Mouse (Mus musculus): ENCODE data around the gene 1700067K01Rik. TPM values are rescaled to one million over a fixed set of nuclear protein-coding genes. Genes with fewer than 3 reads are reported as not detected.
"Not testable (repeated sequence)": the region's sequence is repeated elsewhere in the genome, so short reads cannot be mapped to it uniquely, and the experiment has no call there.

Gene 1700067K01Rik
- polyA plus RNA-seq, 1 experiment: 0.18 TPM

DNA sequence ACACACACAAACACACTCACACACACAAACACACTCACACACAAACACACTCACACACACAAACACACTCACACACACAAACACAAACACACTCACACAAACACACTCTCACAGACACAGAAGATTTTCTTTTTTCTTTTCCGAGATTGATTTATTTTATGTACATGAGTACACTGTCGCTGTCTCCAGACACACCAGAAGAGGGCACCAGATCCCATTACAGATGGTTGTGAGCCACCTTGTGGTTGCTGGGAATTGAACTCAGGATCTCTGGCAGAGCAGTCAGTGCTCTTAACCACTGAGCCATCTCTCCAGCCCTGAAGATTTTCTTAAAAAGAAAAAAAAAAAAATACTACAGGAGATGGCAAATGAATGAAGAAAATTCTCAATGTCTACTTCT lies 18.1 kb upstream of the 1700067K01Rik start:
- DNase-seq (ENCODE audit: low spot score): not testable (repeated sequence)

DNA sequence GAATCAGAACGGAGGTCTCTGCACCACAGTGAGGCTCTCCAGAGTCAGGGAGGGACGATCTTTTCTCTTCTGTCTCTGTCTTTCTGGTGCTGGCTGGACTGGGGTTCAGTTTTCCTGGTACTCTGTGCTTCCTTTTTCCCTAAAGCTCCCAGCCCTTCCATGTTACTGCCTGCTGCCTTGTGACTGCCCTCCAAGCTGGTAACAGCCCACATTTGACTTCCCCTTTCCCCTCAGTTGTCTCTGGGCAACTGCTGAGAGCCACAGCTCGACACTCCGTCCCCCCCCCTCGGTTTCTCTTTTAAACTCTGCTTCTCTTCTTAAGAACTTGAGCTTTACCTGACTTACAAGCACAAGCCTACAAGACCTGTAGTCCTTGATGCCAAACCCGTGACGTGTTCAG lies 12.1 kb upstream of the 1700067K01Rik start:
- no peak for DNase-seq (ENCODE audit: low spot score)

DNA sequence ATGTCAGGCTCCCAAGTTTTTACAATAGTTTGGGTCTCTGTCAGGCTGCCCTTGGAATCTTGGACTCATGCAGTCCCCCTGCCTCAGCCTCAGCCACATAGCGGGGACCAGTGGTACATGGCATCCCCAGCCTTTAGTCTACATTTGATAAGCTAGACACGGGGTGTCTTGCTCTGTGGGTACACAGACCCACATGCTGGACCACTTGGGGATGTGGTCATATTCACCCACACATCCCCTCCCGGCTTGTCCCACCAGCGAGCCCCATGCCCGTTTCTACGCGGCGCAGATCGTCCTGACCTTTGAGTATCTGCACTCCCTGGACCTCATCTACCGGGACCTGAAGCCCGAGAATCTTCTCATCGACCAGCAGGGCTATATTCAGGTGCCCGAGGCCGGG lies 11.1 kb upstream of the 1700067K01Rik start:
- no peak for DNase-seq (ENCODE audit: low spot score)

DNA sequence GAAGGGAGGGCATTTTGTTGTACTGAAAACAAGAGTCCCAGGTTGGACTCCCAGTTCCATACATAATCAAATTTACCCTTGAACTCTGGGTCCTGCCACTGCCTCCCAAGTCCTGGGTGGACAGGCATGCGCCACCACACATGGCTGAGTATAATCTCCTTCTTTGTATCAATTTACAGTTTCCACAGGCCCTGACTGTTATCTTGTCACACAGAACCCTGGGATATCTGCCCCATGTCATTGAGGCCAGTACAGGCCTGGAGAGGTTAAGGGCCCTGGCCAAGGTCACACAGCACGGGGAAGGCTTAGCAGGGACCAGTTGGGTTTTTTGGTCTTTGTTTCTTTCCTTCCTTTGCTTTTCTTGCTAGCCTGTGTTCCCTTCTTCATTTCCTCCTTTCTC lies 8.8 kb upstream of the 1700067K01Rik start:
- DNase-seq (ENCODE audit: low spot score): no peak

DNA sequence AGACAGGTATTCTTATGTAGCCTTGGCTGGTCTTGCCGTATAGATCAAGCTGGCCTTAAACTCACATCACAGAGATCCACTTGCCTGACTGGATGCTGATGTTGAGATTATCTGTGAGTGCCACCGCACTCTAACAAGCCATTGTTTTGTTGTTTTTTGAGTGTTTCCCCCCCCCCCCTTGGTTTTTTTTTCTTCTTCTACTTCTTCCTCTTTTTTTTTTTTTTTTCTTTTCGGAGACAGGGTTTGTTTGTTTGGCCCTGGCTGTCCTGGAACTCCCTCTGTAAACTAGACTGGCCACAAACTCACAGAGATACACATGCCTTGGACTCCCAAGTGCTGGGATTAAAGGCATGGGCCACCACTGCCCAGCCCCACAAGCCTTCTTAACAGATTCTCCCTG lies 7.3 kb upstream of the 1700067K01Rik start:
- no peak for DNase-seq (ENCODE audit: low spot score)

DNA sequence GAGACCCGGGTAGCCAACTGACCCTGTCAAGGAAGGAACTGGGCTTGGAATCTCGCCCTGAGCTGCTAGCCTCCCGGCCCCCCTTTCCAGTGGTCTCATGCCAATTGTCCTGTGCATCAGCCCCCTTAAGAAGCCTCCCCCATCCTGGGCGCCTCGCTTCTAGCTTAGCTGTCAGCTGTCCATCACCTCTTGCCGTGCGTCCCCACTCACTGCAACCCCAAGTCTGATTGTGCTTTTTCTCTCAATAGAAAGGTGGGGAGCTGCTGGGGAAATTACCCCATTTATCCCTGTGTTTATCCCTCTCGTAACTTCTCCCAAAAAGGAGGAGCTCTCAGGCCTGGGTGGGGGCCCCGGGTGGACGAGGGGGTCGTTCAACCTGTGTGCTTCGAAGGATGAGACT lies 5.3 kb upstream of the 1700067K01Rik start:
- no peak for DNase-seq (ENCODE audit: low spot score)

DNA sequence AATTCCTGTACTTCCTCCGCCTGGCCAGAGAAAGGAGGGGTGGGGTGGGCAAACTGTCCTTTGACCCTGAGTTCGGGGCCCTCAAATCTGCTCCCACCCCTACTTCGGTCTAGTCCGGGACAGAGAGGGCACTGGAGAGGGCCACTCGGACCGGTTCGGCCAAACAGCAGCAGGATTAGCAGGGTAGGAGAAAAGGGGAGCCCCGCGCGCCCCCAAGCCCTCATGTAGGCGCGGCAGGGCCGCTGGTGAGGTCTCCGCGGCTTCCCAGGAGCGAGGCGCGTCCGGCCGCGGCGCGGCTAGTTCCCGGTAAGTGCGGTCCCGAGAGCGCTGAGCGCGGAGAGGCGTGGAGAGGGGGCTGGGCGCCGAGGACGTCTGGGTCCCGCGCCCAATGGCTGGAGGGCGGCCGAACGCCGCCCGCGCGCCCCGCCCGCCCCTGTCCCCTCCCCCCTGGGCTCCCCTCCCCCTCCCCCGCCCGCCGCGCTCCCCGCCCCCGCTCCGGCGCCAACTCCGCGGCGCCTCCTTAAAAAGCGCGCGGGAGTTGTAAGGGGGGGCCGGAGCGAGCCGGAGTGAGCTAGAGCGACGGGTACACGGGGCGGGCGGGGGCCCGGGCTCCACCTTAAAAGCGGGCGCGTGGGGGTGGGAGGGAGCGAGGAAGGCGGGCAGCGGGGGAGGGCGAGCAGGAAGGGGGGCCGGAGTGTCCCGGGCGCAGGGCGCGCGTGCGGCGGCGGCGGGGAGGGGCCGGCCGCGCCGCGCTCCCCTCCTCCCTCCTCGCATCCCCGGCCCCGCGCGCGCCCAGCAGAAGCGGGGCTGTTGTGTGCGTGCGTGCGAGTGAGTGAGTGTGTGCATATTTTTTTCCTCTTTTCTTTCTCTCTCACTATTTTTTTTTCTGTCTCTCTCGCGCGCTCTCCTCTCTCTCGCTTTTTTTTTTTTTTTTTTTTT lies 4.5 kb upstream of the 1700067K01Rik start:
- peak; percentile 93 for DNase-seq (ENCODE audit: low spot score)

DNA sequence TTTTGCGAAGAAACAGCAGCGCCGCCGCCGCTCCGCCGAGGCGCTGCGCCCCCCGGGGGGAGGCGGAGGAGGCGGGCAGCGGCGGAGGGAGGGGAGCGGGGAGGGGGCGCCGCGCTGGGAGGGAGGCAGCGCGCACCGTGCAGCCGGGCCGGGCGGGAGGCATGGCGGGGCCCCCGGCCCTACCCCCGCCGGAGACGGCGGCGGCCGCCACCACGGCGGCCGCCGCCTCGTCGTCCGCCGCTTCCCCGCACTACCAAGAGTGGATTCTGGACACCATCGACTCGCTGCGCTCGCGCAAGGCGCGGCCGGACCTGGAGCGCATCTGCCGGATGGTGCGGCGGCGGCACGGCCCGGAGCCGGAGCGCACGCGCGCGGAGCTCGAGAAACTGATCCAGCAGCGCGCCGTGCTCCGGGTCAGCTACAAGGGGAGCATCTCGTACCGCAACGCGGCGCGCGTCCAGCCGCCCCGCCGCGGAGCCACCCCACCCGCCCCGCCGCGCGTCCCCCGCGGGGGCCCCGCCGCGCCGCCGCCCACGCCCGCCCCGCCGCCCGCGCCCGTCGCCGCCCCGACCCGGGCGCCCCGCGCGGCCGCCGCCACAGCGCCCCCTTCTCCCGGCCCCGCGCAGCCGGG lies 3.7 kb upstream of the 1700067K01Rik start, which contains the start of gene Samd1:
Gene Samd1 (plus strand): TSS at position 162 of the 631 bp plus-strand sequence.
- peak; percentile 49 for DNase-seq (ENCODE audit: low spot score)

DNA sequence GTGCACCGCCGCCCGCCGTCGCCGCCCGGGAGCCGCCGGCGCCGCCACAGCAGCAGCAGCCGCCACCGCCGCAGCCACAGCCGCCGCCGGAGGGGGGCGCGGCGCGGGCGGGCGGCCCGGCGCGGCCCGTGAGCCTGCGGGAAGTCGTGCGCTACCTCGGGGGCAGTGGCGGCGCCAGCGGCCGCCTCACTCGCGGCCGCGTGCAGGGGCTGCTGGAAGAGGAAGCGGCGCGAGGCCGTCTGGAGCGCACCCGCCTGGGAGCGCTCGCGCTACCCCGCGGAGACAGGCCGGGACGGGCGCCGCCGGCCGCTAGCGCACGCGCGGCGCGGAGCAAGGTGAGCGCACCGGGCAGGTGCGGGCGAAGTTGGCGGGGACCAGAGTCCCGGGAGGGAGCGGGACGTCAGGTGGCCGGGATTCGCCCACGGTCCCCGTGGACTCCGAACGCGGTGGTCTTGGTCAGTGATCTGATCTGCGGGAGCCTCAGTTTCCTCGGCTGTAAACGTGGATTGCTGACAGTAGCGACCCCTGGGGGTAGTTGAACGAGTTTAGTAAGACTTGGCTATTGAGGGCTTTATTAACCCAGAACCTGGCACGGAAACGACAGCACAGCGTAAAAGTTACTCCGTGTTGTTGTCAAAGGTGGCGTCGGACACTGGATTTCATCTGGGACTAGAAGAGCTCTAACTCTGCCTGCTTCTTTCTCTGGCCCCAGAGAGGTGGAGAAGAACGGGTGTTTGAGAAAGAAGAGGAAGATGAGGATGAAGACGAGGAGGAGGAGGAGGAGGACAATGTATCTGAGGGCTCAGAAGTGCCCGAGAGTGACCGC lies 2.9 kb upstream of the 1700067K01Rik start:
- peak; percentile 60 for DNase-seq (ENCODE audit: low spot score)

DNA sequence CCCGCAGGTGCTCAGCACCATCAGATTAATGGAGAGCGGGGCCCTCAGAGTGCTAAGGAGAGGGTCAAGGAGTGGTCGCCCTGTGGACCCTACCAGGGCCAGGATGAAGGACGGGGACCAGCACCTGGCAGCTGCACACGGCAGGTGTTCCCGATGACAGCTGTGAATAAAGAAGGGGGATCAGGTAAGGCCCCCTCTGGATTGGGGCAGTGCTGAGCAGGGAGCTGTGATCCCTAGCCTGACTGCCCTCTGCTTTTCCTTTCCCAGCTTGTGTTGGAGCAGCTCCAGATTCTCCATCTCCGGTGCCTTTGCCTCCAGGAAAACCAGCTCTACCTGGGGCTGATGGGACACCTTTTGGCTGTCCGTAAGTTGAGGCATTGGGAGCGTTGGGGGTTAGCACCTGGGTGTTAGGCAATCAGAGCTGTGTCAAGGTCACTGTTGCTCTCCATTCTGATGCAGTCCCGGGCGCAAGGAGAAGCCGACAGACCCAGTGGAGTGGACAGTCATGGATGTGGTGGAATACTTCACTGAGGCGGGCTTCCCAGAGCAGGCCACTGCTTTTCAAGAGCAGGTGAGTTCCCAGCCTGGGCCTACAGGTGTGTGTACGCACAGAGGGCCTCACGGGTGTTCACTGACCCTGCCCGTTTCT lies 2.1 kb upstream of the 1700067K01Rik start:
- no peak for DNase-seq (ENCODE audit: low spot score)

DNA sequence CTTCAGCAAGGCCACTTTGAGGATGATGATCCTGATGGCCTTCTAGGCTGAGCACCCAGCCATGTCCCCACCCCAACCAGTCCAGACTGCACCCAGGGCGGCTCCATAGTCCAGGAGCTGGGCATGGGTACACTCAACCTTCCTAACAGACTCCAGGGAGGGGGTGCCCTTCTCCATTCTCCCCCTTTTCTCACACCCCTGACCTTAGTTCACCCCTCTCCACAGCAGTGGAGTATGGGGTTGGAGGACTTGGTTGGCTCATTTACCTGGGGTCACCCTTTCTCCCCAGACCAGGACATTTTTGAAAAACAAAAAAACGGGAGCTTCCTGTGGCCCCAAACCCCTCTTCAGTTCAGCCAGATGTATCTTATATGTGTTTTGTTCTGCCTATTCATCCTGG lies 1.5 kb upstream of the 1700067K01Rik start:
- no peak for DNase-seq (ENCODE audit: low spot score)

DNA sequence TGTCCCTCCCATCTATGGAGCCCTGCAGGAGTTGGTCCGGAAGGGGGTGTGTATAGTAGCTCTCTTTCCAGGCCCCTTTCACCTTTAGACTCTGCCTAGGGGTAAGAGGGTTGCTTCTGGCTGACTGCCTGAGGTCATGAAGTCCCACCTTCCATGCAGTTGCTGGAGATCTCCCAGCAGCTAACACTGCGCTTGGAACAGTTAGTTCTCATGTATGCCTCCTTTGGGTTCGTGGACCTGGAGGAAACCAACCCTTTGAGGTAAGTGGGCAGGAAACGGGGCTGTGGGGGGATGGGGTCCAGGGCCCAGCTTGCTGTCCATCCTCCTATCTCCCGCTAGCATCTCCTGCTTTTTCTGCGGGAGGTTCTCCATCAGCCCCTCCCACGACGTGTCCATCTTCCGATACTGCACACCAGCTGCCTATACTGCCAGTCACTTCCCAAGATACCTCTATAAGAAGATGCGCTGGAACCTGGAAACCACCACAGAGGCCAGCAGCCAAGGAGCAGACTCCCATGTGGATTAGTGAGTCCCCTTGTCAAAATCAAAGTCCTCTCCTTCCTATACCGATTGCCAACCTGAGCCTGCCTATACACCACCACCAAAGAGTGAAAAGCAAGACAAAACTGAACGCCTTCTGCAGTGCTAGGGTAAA lies 1.8 kb downstream of the 1700067K01Rik start:
- no peak for DNase-seq (ENCODE audit: low spot score)

DNA sequence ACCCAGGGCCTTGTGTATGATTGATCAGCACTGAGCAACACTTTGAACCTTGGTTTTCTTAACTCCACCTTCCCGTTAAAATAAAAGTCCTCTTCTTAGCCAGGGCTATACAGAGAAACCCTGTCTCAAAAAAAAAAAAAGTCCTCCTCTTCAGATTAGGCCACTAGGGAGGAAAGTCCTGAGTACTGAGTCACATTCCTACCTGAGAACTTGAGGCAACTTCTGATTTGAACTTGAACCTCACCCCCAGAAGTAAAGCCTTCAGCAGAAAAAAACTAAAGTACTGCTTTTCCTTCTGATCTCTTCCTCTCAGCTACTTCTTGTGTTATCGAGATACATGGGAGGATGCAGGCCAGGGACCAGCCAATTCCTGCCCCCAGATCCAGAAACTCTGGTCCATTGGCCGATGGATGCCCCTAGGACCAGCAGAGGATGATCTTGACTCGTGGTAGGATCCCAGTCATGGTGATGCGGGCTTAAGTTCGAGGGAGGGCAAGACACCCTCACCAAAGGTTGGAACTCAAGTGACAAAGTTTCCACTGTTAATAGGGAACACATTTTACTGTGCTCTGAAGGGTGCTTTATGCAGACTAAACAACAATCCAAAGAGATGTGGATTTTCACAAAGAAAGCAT lies 2.4 kb downstream of the 1700067K01Rik start:
- no peak for DNase-seq (ENCODE audit: low spot score)

DNA sequence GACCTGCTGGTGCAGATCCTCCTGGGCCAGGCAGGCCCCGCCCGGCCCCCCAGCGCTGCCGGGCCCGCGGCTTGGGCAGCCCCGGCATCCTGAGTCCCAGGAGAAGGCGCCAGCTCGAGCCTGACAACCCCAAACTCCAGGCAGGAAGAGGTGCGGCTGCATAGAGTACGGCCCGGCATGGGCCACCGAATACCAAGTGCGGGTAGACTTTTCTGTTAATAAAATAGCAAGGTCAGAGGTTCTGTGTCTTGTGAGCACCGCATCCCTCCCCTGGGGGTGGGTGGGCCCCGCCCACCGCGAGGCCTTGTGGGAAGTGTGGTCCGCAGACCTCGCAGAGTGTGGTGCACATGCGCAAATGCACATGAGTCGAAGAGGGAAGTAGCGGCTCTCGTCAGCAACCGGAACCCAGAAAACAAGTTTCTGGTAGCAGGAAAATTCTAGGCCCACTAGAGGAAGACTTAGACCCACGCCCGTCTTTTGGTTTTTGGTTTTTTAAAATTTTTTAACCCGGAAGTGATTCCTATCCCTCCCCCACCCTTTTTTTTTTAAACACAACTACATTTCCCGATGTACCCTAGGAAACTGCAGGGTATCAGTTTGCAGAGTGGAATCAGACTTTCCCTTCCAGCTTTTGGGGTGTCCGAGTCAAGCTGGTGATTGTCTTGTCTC lies 3.4 kb downstream of the 1700067K01Rik start:
- peak; percentile 87 for DNase-seq (ENCODE audit: low spot score)

DNA sequence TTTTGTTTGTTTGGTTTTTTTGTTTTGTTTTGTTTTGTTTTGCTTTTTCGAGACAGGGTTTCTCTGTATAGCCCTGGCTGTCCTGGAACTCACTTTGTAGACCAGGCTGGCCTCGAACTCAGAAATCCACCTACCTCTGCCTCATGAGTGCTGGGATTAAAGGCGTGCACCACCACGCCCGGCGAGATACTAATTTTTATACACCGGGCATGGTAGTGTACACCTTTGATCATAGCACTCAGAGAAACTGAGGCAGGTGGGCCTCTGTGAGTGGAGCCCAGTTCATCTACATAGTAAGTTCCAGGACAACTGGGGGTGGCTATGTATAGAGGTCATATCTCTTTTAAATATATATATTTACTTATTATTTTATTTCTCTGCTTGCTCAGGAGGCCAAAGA lies 4.2 kb downstream of the 1700067K01Rik start:
- not testable (repeated sequence) for DNase-seq (ENCODE audit: low spot score)

DNA sequence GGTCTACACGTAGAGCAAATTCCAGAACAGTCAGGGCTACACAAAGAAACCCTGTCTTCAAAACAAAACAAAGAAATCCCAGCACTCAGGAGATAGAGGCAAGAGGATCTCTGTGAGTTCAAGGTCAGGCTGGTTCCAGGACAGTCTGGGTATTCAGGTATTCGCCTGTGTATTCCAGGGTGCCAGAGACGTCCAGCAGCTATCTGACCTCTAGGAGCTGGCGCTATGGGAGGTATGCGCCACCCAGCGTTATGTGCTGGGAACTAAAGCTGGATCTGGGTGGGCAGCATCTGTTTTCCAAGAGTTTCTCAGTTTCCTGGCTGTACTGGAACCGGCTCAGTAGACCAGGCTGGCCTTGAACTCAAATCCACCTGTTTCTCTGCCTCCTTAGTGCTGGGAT lies 7.1 kb downstream of the 1700067K01Rik start:
- no peak for DNase-seq (ENCODE audit: low spot score)

DNA sequence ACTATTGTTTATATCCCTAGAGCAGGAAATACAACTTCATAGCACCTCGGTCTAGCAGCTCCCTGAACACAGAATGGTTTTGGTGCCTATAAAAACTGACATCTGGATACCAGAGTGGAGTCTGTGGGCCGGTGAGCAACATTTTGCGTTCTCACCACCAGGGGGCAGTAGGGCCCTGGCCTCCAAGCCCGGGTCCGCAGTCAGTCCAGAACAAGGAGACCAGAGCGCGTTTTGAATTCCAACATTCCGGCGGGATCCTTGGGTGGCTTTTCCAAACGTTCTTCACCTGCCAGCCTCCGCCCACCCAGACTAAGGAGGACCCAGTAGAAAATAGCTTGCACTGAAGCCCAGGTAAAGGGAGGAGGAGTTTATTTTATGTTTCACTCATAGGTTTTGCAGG lies 8.6 kb downstream of the 1700067K01Rik start:
- DNase-seq (ENCODE audit: low spot score): peak; percentile 72

DNA sequence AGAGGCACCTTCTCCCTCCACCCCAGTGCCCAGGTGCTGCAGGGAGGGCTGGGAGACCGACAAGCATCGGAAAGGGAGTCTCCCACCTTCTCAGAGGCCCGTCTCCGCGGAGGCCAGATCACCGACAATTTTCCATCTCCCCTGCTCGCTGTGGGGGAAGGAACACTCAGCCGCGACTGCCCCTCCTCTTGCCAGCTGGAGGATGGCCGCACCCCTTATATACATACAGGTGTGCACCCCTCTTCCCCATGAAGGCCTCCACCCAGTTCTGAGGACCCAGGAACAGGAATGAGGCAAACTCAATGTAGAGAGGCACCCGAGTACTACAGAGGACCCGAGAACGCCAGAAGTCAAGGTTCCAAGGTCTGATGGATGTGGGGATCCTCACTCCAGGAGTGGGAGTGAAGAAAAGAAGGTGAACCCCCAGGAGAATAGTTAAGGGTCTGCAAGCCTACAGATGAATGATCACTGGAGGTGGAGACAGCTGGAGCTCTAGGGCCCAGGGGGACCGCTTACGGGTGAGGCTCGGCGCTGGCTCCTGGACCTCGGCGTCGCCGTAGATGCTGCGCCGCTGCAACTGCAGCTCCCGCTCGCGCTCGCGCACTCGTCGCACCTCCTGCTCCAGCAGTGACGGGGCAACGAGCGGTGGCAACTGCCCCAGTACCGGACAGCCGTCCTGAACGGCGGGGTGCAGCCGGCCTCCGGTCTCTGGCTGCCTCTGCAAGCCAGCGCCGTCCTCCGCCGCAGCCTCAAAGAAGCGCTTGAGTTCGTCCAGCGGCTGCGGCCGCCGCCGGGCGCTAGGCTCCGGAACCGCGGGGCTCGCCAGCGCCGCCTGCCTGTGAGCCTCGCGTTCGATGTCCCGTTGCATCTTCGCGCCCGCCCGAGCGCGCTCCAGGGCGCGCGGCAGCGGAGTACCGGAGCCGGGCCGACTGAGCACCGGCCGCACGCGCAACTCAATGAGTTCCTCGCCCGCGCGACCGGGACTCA lies 9.6 kb downstream of the 1700067K01Rik start:
- DNase-seq (ENCODE audit: low spot score): peak; percentile 70

Measured in urinary bladder, adult 2 months (tissue).